Mouse (Mus musculus) limb, embryonic 11.5 days (tissue): ENCODE measurements around the gene Dctn3. TPM values are rescaled to one million over a fixed set of nuclear protein-coding genes. Genes with fewer than 3 reads are reported as not detected.
A peak's percentile ranks its signal among the peaks of the same experiment; 100 is the strongest.

Experiments
- ATAC-seq: fragments of 200-750 bp; cut with Nextera tagmentation; 2 replicates; pipeline ENCODE4 v1.8.0; 2017; ENCODE audit warnings: low read depth; ENCODE audit not compliant: insufficient number of reproducible peaks, low FRiP score, low TSS enrichment
- DNase-seq: peaks from one replicate; pipeline ENCODE4 v3.0.0-alpha.2; 2015; ENCODE audit warnings: low spot score
- H3K27ac ChIP-seq: fragments of 300-500 bp; sonication (generic); replicated peaks from 2 replicates; pipeline ENCODE4 v1.5.1; 2014; ENCODE audit warnings: low read depth, mild to moderate bottlenecking, low read length
- H3K27me3 ChIP-seq: fragments of 300-500 bp; sonication (generic); 2 replicates; pipeline ENCODE4 v1.6.1; 2014; ENCODE audit warnings: mild to moderate bottlenecking, low read length, mixed read lengths; ENCODE audit not compliant: control insufficient read depth, insufficient read depth
- H3K36me3 ChIP-seq: fragments of 300-500 bp; sonication (generic); 2 replicates; pipeline ENCODE4 v1.6.1; 2014; ENCODE audit warnings: mild to moderate bottlenecking, low read length, moderate library complexity, mixed read lengths; ENCODE audit not compliant: control insufficient read depth, insufficient read depth
- H3K4me1 ChIP-seq: fragments of 300-500 bp; sonication (generic); 2 replicates; pipeline ENCODE4 v1.6.1; 2014; ENCODE audit warnings: low read length, mixed read lengths; ENCODE audit not compliant: control insufficient read depth, insufficient read depth
- H3K4me2 ChIP-seq: fragments of 300-500 bp; sonication (generic); 2 replicates; pipeline ENCODE4 v1.6.1; 2014; ENCODE audit warnings: low read depth, mild to moderate bottlenecking, moderate library complexity; ENCODE audit not compliant: severe bottlenecking
- H3K4me3 ChIP-seq: fragments of 300-500 bp; sonication (generic); 2 replicates; pipeline ENCODE4 v1.5.1; 2014; ENCODE audit warnings: low read depth, low read length
- H3K9ac ChIP-seq: fragments of 300-500 bp; sonication (generic); 2 replicates; pipeline ENCODE4 v1.6.1; 2014; ENCODE audit warnings: mild to moderate bottlenecking, low read length
- H3K9me3 ChIP-seq: fragments of 300-500 bp; sonication (generic); 2 replicates; pipeline ENCODE4 v1.6.1; 2016; ENCODE audit warnings: low read length; ENCODE audit not compliant: control insufficient read depth
- WGBS: fragments of 180-500 bp; shearing (Covaris S2); extraction: QIAGEN DNeasy Blood & Tissue Kit; methylation state at CpG from one replicate; pipeline ENCODE4 v1.1.7; 2014; 5-methylcytosine and 5-hydroxymethylcytosine counted together
- polyA plus RNA-seq: library from polyadenylated mRNA; unstranded; fragments of >200 nt; fragmentation: Nextera tagmentation; extraction: Ambion mirVana; gene quantifications from 2 replicates; pipeline ENCODE4 v1.2.1, GENCODE M21; 2014

Dctn3 gene
- polyA plus RNA-seq, 1 experiment from 2014 or later: 104 TPM

- DNase-seq: no peak
- Histone ChIP-seq H3K27me3 (no peaks in the 10 kb centered on the region), H3K4me2 (no peak overlapping the region), H3K36me3 (no peaks in the 10 kb centered on the region), H3K4me1 (0 out of 2 replicates have a peak, but pooled peaks cover 2% of the 10 kb centered on the region), H3K27ac (no peak overlapping the region), H3K9me3 (peaks cover 5% of the 10 kb centered on the region; the same call in 1 of the 2 replicates), H3K9ac (no peak overlapping the region), H3K4me3 (no peak overlapping the region)
- ATAC-seq: no peak
- 65% methylated on average over 1 of the region's 1 CpGs for WGBS
These were observed 22.1 kb upstream of the Dctn3 start for GRCm38 (mm10) chr4:41745021-41745420.

- 76% methylated on average over 2 of the region's 2 CpGs for WGBS
- Histone ChIP-seq H3K27me3 (no peaks in the 10 kb centered on the region), H3K4me3 (no peak overlapping the region), H3K4me1 (0 out of 2 replicates have a peak, but pooled peaks cover 2% of the 10 kb centered on the region), H3K36me3 (peaks cover under 1% of the 10 kb centered on the region; the same call in 1 of the 2 replicates), H3K9ac (no peak overlapping the region), H3K9me3 (peaks cover 5% of the 10 kb centered on the region; the same call in 1 of the 2 replicates), H3K4me2 (no peak overlapping the region), H3K27ac (no peak overlapping the region)
- DNase-seq (no peak), ATAC-seq (no peak)
These were observed 21.2 kb upstream of the Dctn3 start for GRCm38 (mm10) chr4:41744131-41744530.

DNA sequence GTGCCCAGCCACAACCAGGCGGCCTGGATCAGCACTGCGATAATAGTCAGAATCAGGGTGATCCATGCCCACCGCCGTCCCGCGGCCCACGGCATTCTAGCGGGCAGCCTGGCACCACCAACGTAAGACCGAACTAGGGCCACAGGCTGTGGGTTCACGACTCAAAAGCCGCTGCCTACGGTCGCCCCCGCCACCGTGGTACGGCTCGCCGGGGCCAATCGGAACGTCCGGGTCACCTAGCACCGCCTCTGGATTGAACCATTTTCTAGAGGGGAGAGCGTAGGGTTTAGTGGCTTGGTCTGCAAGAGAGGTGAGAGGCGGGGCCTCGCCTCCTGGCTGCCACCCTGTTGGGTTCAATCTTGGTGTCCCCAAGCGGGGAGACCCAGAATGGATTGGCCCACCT is 18.2 kb upstream of the Dctn3 start:
- under 1% methylated on average over 27 of the region's 27 CpGs for WGBS
- Histone ChIP-seq H3K4me3 (peak overlapping the region; percentile 72), H3K27ac (peak overlapping the region; percentile 56; the same call in 1 of the 2 replicates), H3K27me3 (no peaks in the 10 kb centered on the region), H3K4me1 (0 out of 2 replicates have a peak, but pooled peaks cover 2% of the 10 kb centered on the region), H3K9me3 (no peaks in the 10 kb centered on the region), H3K36me3 (peaks cover 4% of the 10 kb centered on the region; the same call in 1 of the 2 replicates), H3K4me2 (peak overlapping the region; percentile 94), H3K9ac (peak overlapping the region; percentile 75)
- DNase-seq (peak; percentile 93), ATAC-seq (peak; percentile 93)

- Histone ChIP-seq H3K9ac (peak overlapping the region; percentile 75), H3K9me3 (no peaks in the 10 kb centered on the region), H3K4me2 (peak overlapping the region; percentile 94), H3K27ac (peak overlapping the region; percentile 56; the same call in 1 of the 2 replicates), H3K4me1 (0 out of 2 replicates have a peak, but pooled peaks cover 2% of the 10 kb centered on the region), H3K36me3 (peaks cover 4% of the 10 kb centered on the region; the same call in 1 of the 2 replicates), H3K4me3 (peak overlapping the region; percentile 72), H3K27me3 (no peaks in the 10 kb centered on the region)
- ATAC-seq (peak; percentile 60), DNase-seq (no peak)
- WGBS: 1% methylated on average over 48 of the region's 48 CpGs
These were observed 17.6 kb upstream of the Dctn3 start for GRCm38 (mm10) chr4:41740380-41741157.

DNA sequence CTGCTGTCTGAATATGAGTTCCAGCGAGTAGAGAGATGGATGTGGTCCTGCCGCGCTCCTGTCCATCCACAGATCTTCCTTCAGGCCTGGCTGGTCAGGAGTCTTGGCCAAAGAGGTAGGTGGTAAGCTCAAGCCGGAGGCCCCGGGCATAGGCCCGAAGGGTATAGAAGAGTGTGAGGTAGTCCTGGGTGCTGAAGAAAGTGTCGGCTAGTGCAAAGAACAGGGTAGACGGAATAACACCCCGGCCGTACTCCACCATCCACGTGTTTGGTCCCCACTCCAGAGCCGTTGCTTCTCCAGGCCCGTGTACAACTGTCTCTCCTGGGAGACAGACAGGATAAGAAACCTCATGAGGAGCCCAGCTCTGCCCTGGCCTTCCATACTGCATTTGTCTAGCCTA is 16.3 kb upstream of the Dctn3 start:
- Histone ChIP-seq H3K9ac (no peak overlapping the region), H3K9me3 (no peaks in the 10 kb centered on the region), H3K4me1 (0 out of 2 replicates have a peak, but pooled peaks cover 2% of the 10 kb centered on the region), H3K4me3 (no peak overlapping the region), H3K4me2 (no peak overlapping the region; the same call in 1 of the 2 replicates), H3K36me3 (peaks cover 4% of the 10 kb centered on the region; the same call in 1 of the 2 replicates), H3K27me3 (no peaks in the 10 kb centered on the region), H3K27ac (no peak overlapping the region)
- DNase-seq (no peak), ATAC-seq (no peak)
- 93% methylated on average over 13 of the region's 13 CpGs for WGBS

DNA sequence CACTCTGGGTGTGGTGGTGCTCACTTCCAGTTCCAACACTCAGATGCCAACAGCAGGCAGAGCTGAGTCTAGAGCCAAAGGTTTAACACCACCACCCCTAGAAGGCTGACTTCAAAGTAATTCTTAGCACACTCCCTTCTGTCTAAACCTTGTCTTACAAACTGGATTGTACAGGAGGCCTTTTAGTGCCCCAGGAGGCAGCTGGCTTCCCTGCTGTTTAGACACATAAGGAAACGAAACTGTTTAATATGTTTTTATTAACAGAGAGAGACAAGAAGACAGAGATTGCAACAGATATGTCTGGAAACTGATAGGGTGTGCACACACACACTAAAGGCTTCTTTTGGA is 15.3 kb upstream of the Dctn3 start:
- peaks cover 4% of the 10 kb centered on the region; the same call in 1 of the 2 replicates for H3K36me3 ChIP-seq
- no peak overlapping the region for H3K4me2 ChIP-seq
- no peaks in the 10 kb centered on the region for H3K9me3 ChIP-seq
- ATAC-seq (no peak), DNase-seq (no peak)
- 0 out of 2 replicates have a peak, but pooled peaks cover 2% of the 10 kb centered on the region for H3K4me1 ChIP-seq
- peaks cover 3% of the 10 kb centered on the region for H3K27me3 ChIP-seq
- no peak overlapping the region for H3K9ac ChIP-seq
- H3K4me3 ChIP-seq: no peak overlapping the region
- H3K27ac ChIP-seq: no peak overlapping the region
- WGBS: 44% methylated on average over 1 of the region's 1 CpGs

GRCm38 (mm10) chr4:41737602-41738255 is 14.8 kb upstream of the Dctn3 start:
- 31% methylated on average over 8 of the region's 8 CpGs for WGBS
- peaks cover 8% of the 10 kb centered on the region for H3K27me3 ChIP-seq
- no peak overlapping the region for H3K4me3 ChIP-seq
- H3K36me3 ChIP-seq: peaks cover 4% of the 10 kb centered on the region; the same call in 1 of the 2 replicates
- H3K9ac ChIP-seq: no peak overlapping the region
- DNase-seq (peak; percentile 78), ATAC-seq (no peak)
- no peaks in the 10 kb centered on the region for H3K9me3 ChIP-seq
- no peak overlapping the region for H3K27ac ChIP-seq
- H3K4me1 ChIP-seq: 0 out of 2 replicates have a peak, but pooled peaks cover 2% of the 10 kb centered on the region
- no peak overlapping the region for H3K4me2 ChIP-seq

GRCm38 (mm10) chr4:41731052-41731765 is 8.2 kb upstream of the Dctn3 start, which contains the start of gene Arid3c:
TSS of gene Arid3c (minus strand) at chr4:41731142.
- Histone ChIP-seq H3K9ac (no peak within 1 kb of the TSS), H3K27me3 (peaks cover 66% of the 10 kb centered on the region), H3K27ac (no peak within 1 kb of the TSS), H3K4me2 (peak within 1 kb of the TSS; percentile 43), H3K4me3 (peak within 1 kb of the TSS; percentile 29), H3K36me3 (no peaks in the 10 kb centered on the region), H3K9me3 (no peaks in the 10 kb centered on the region), H3K4me1 (peaks cover 5% of the 10 kb centered on the region)
- WGBS: 4% methylated on average over 39 of the region's 50 CpGs
- DNase-seq (no peak), ATAC-seq (no peak)
